Mouse (Mus musculus) gastrocnemius, adult 2 months (tissue): ENCODE measurements around the gene Klk4. TPM values are rescaled to one million over a fixed set of nuclear protein-coding genes. Genes with fewer than 3 reads are reported as not detected.
A peak's percentile ranks its signal among the peaks of the same experiment; 100 is the strongest.

ENCODE experiments used
- DNase-seq: peaks from one replicate; pipeline ENCODE4 v3.0.0; 2022
- H3K27ac ChIP-seq: fragments of 200-600 bp; 2 replicates; pipeline ENCODE4 v1.8.1; 2022; ENCODE audit warnings: mild to moderate bottlenecking
- H3K4me3 ChIP-seq: fragments of 200-600 bp; 2 replicates; pipeline ENCODE4 v1.8.1; 2022; ENCODE audit warnings: mild to moderate bottlenecking, moderate library complexity
- CTCF ChIP-seq: fragments of 200-600 bp; IDR thresholded peaks from 2 replicates; pipeline ENCODE4 v1.8.1; 2022; ENCODE audit warnings: antibody characterized with exemption, mild to moderate bottlenecking, moderate library complexity
- intact Hi-C: fragments of 180-260 bp; cut with DNase I; formaldehyde crosslinking; loops from one replicate; pipeline ENCODE4 v1.15.1; 2025
- total RNA-seq, 2 experiments: library from RNA; stranded (reverse); gene quantifications; 2 replicates each; pipeline ENCODE4 v1.2.3; 2021

Klk4 gene
- total RNA-seq, 2 experiments from 2014 or later, result not detected

DNA sequence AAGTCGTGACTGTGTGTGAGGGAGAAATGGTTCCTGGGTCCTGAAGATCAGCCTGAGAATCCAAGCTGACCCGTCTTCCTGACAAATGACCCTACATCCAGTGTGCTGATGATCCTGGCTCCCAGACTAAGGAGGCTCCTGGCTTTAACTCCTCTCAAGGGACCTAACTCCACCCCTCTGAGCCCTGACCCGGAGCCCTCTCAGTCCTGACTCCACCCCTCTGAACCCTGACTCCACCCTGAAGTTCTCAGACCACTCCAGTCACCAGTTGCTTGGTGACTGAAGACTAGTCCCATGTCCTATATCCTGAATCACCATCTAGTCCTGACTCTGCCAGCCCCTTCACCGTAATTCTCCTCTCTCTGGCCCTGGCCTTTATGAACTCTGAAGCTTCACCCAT, 1.4 kb downstream of the Klk4 start:
- peak; percentile 28 for DNase-seq

DNA sequence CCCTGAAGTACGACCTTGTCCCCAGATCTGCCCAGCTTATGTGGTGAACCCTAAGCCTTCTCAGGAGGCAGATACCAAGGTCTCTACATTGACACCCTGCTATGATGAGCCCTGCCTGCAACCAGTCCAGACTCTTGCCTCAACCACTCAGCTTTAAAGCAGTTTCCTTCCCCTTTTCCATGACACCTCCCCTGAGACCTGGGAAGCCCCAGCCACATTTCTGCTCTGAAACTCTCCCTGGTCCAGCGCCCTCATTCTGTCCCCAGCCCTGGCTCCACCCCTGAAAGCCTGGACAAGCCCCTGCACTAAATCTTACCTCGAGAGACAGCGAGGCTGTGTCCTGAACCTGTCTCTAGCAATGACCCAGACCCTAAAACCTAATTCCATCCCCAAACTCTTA, 1.9 kb downstream of the Klk4 start:
- peak overlapping the region; percentile 31 for H3K27ac ChIP-seq
- DNase-seq, result peak; percentile 24

More for the DNA sequence above, 1.4 kb downstream of the Klk4 start:
- Histone ChIP-seq H3K27ac (peak overlapping the region; percentile 31), H3K4me3 (no peak overlapping the region)
- TF ChIP-seq CTCF, result no peak
- intact Hi-C loops, result no loop called here

DNA sequence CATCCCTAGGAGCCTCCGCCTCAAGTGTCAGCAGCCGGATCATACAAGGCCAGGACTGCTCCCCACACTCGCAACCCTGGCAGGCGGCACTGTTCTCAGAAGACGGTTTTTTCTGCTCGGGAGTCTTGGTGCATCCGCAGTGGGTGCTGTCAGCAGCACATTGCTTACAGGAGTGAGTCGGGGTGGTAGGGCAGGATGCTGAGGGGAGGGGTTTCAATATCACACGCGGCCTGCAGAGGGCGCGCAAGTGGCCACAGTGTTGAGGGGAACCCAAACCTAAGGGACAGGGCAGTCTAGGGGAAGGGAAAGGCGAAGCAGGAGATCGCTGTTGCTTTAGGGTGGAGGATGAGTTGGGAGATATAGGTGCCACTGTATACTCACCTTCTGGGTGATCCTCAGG, 2.6 kb downstream of the Klk4 start:
- peak; percentile 67 for TF ChIP-seq CTCF
- peak overlapping the region; percentile 52 for H3K4me3 ChIP-seq
- peak; percentile 60 for DNase-seq
- H3K27ac ChIP-seq, result no peak overlapping the region
- intact Hi-C loops, result no loop called here

More for the DNA sequence above, 1.9 kb downstream of the Klk4 start:
- H3K4me3 ChIP-seq, result no peak overlapping the region
- TF ChIP-seq CTCF, result no peak
- intact Hi-C loops, result no loop called here

GRCm38 (mm10) chr7:43891365-43891764, 10.4 kb downstream of the Klk4 start:
- no peak overlapping the region for H3K4me3 ChIP-seq
- no peak overlapping the region for H3K27ac ChIP-seq
- intact Hi-C loops, result loop anchor here (5.0 kb wide), 1 partner anchor 209 kb away; no protein-coding TSS in a partner anchor
- no peak for TF ChIP-seq CTCF
- DNase-seq, result no peak

DNA sequence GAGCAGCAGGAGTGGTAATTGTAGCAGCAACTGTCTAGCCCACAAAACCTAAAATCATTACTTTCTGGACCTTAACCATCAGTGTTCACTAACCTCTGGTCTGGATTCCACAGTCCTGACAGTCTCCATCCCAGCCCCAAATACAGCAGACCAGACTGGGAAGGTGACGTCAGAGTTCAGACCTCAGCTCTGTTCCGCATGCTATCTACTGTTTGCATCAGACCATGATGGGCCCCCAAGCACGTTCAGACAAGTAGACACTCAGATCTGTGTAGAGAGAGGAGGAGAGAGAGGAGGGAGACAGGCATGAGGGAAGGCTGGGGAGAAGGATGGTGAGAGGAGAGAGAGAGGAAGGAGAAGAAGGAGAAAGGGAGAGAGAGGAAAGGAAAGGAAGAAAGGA, 10.8 kb downstream of the Klk4 start:
- Histone ChIP-seq H3K27ac (no peak overlapping the region), H3K4me3 (no peak overlapping the region)
- intact Hi-C loops, result loop anchor here (5.0 kb wide), 1 partner anchor 209 kb away; no protein-coding TSS in a partner anchor
- DNase-seq, result no peak
- no peak for TF ChIP-seq CTCF

GRCm38 (mm10) chr7:43894836-43895235, 13.9 kb downstream of the Klk4 start:
- intact Hi-C loops, result loop anchor here (5.0 kb wide), 1 partner anchor 213 kb away; no protein-coding TSS in a partner anchor
- Histone ChIP-seq H3K4me3 (no peak overlapping the region), H3K27ac (no peak overlapping the region)
- peak; percentile 80 for DNase-seq
- TF ChIP-seq CTCF, result peak; percentile 94

GRCm38 (mm10) chr7:43914821-43915220, 33.9 kb downstream of the Klk4 start:
- intact Hi-C loops, result no loop called here
- TF ChIP-seq CTCF, result no peak
- H3K27ac ChIP-seq, result no peak overlapping the region
- no peak overlapping the region for H3K4me3 ChIP-seq
- no peak for DNase-seq

GRCm38 (mm10) chr7:43918426-43918825, 37.5 kb downstream of the Klk4 start:
- H3K4me3 ChIP-seq, result no peak overlapping the region
- intact Hi-C loops, result no loop called here
- TF ChIP-seq CTCF, result no peak
- H3K27ac ChIP-seq, result no peak overlapping the region
- no peak for DNase-seq

DNA sequence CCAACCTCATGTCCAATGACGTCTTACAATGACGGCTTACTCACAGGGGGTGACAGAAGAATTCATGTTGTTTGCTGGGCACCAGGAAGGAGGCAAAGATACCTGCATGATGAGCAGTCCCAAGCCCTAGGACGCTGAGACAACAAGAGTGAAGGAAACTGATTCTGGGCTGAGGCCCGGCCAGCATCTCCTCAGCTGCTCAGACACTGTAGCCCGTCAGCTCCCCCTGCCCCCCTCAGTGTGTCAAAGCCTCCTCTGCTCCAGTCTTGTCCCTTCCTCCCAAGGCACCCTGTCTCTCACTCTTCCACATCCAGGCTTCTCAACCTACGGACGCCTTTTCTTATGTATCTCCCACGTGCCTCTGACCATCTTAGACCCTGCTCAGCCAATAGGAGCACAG, 37.9 kb downstream of the Klk4 start:
- no peak overlapping the region for H3K27ac ChIP-seq
- intact Hi-C loops, result no loop called here
- no peak for DNase-seq
- TF ChIP-seq CTCF, result no peak
- no peak overlapping the region for H3K4me3 ChIP-seq

DNA sequence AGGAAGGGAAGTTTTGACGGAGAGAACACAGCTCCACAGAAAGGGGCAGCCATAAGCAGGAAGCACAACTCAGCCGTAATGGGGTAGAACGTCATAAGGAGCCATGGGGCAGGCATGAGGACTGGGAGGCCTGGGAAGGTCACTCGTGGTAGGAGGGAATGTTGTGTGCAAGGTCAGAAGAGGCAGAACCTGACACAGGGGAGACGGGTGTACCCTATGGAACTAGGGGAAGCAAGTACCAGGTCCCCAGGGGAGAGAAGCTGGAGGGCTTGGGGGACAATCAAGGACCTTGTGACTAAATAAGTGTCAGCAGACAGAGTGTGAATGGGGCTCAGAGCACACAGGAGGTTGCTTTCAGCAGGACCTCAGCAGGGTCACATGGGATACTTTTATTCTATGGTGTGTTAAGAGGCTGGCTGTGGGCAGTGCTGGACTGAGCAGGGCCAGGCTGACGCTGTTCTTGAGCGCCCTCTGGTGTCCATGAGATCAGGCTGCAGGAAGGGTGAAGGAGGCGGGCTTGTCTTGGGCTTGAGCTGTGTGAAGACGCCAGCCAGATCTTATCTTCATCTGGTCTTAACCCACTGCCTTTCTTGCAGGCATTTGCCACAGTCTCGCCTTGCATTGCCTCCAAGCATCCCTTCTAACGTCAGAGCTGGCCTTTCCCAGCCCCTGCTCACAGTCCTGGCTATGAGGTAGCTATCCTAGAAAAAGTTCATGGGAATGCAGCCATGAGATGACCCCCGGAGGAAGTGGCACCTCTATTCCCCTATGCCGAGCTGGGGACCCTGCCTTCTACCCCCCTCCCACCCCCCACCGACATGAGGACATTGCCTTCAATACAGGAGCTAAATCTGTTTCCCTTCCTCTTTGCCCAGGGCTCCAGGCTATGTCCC, 38.8 kb downstream of the Klk4 start:
- intact Hi-C loops, result no loop called here
- Histone ChIP-seq H3K4me3 (no peak overlapping the region), H3K27ac (no peak overlapping the region)
- peak; percentile 67 for DNase-seq
- TF ChIP-seq CTCF, result peak; percentile 83

- Histone ChIP-seq H3K4me3 (no peak overlapping the region), H3K27ac (no peak overlapping the region)
- intact Hi-C loops, result no loop called here
- DNase-seq, result no peak
- no peak for TF ChIP-seq CTCF
These were observed 39.6 kb downstream of the Klk4 start for GRCm38 (mm10) chr7:43920582-43920981.

DNA sequence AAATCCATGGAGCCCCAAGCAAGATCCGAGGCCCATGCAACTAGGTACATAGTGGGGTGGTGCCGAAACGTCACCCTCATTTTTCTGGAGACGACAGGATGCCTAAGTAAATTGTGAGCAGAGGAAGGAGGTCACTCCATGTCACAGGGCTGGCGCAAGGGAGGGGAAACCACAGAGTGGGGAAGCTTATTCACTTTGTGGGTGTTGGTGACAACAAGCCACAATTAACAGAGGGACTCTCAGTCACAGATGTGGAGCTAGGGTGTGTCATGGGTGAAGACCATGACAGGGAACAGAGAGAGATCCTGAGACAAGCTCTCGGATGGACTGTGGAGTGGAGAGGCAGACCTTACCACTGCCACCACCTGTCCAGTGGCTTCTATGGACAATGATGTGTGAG, 40.1 kb downstream of the Klk4 start:
- no peak overlapping the region for H3K27ac ChIP-seq
- no peak for TF ChIP-seq CTCF
- no peak overlapping the region for H3K4me3 ChIP-seq
- intact Hi-C loops, result no loop called here
- DNase-seq, result no peak

- TF ChIP-seq CTCF, result no peak
- H3K4me3 ChIP-seq, result no peak overlapping the region
- intact Hi-C loops, result no loop called here
These were observed 41.0 kb downstream of the Klk4 start for GRCm38 (mm10) chr7:43921941-43922340.

GRCm38 (mm10) chr7:43925985-43926384, 45.0 kb downstream of the Klk4 start:
- no peak overlapping the region for H3K27ac ChIP-seq
- DNase-seq, result no peak
- intact Hi-C loops, result no loop called here
- no peak overlapping the region for H3K4me3 ChIP-seq
- TF ChIP-seq CTCF, result peak; percentile 34; the same call in 1 of the 2 replicates

More at GRCm38 (mm10) chr7:43921941-43922340, 41.0 kb downstream of the Klk4 start:
- H3K27ac ChIP-seq, result no peak overlapping the region
- DNase-seq, result no peak
